Mouse (Mus musculus) heart, postnatal 0 days (tissue): ENCODE measurements around the gene Sla2.

Source experiments
- CTCF ChIP-seq: IDR thresholded peaks from 2 replicates; pipeline ENCODE4 v1.5.1; 2016; ENCODE audit warnings: antibody characterized with exemption, control low read depth, low read depth
- EP300 ChIP-seq: IDR thresholded peaks from 2 replicates; pipeline ENCODE4 v1.6.1; 2016; ENCODE audit warnings: antibody characterized with exemption, low read depth

DNA sequence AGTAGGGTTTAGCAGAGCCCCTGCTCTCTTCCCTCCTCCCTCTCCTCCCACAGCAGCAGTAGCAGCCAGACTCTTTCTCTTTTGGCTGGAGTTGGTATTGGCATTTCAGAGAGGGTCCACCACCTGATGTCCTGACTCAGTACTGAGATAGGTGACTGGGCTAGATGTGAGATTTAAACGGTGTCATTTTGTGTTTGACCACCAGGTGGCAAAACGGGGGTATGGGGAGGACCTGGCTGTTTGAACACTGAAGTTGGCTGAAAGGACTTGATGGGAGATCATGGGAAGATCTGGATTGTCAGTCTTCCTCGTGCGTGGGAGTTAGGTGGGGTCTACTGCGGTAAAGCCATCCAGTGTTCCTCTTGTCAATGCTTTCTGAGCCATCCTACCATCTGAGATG lies 13.4 kb downstream of the Sla2 start:
- TF ChIP-seq EP300 (no peak), CTCF (peak; percentile 83)
